Mouse (Mus musculus) embryonic facial prominence, embryonic 14.5 days (tissue): ENCODE data around the gene Calm1. TPM values are rescaled to one million over a fixed set of nuclear protein-coding genes. Genes with fewer than 3 reads are reported as not detected.
A peak's percentile ranks its signal among the peaks of the same experiment; 100 is the strongest.

Experiments used
- ATAC-seq: fragments of 200-750 bp; cut with Nextera tagmentation; 2 replicates; pipeline ENCODE4 v1.8.0; 2017; ENCODE audit warnings: low read depth, moderate number of reproducible peaks, moderate TSS enrichment
- DNase-seq: peaks from one replicate; pipeline ENCODE4 v3.0.0-alpha.2; 2015; ENCODE audit warnings: low spot score
- H3K27ac ChIP-seq: fragments of 300-500 bp; sonication (generic); replicated peaks from 2 replicates; pipeline ENCODE4 v1.5.1; 2014; ENCODE audit warnings: low read depth, mild to moderate bottlenecking, low read length, moderate library complexity
- H3K27me3 ChIP-seq: fragments of 300-500 bp; sonication (generic); replicated peaks from 2 replicates; pipeline ENCODE4 v1.6.1; 2014; ENCODE audit warnings: low read length; ENCODE audit not compliant: control insufficient read depth, insufficient read depth
- H3K36me3 ChIP-seq: fragments of 300-500 bp; sonication (generic); 2 replicates; pipeline ENCODE4 v1.6.1; 2014; ENCODE audit warnings: low read length, mixed read lengths; ENCODE audit not compliant: control insufficient read depth, insufficient read depth
- H3K4me1 ChIP-seq: fragments of 300-500 bp; sonication (generic); 2 replicates; pipeline ENCODE4 v1.6.1; 2014; ENCODE audit warnings: antibody characterized with exemption, low read length; ENCODE audit not compliant: control insufficient read depth, insufficient read depth
- H3K4me2 ChIP-seq: fragments of 300-500 bp; sonication (generic); 2 replicates; pipeline ENCODE4 v1.6.1; 2014; ENCODE audit warnings: low read depth, mild to moderate bottlenecking, low read length, moderate library complexity, mixed read lengths
- H3K4me3 ChIP-seq: fragments of 300-500 bp; sonication (generic); 2 replicates; pipeline ENCODE4 v1.5.1; 2014; ENCODE audit warnings: low read depth, mild to moderate bottlenecking, low read length
- H3K9ac ChIP-seq: fragments of 300-500 bp; sonication (generic); 2 replicates; pipeline ENCODE4 v1.6.1; 2014; ENCODE audit warnings: low read depth, mild to moderate bottlenecking, low read length, moderate library complexity, mixed read lengths
- H3K9me3 ChIP-seq: fragments of 300-500 bp; sonication (generic); 2 replicates; pipeline ENCODE4 v1.6.1; 2016; ENCODE audit warnings: low read length; ENCODE audit not compliant: control insufficient read depth
- WGBS: fragments of 180-500 bp; shearing (Covaris S2); extraction: QIAGEN DNeasy Blood & Tissue Kit; methylation state at CpG from one replicate; pipeline ENCODE4 v1.1.7; 2014; 5-methylcytosine and 5-hydroxymethylcytosine counted together
- polyA plus RNA-seq: library from polyadenylated mRNA; unstranded; fragments of >200 nt; fragmentation: Nextera tagmentation; extraction: Ambion mirVana; gene quantifications from 2 replicates; pipeline ENCODE4 v1.2.1, GENCODE M21; 2014

The Calm1 gene
- polyA plus RNA-seq, 1 experiment from 2014 or later: 1,440 TPM

- H3K27ac ChIP-seq: no peak overlapping the region
- H3K27me3 ChIP-seq: no peaks in the 10 kb centered on the region
- H3K36me3 ChIP-seq: no peaks in the 10 kb centered on the region
- no peaks in the 10 kb centered on the region for H3K4me1 ChIP-seq
- 0 out of 2 replicates have a peak, but pooled peaks cover 7% of the 10 kb centered on the region for H3K9me3 ChIP-seq
- no peak for ATAC-seq
- DNase-seq: no peak
- H3K4me3 ChIP-seq: no peak overlapping the region
- no peak overlapping the region for H3K4me2 ChIP-seq
- H3K9ac ChIP-seq: no peak overlapping the region
- 56% methylated on average over 5 of the region's 5 CpGs for WGBS
These were observed 36.2 kb downstream of the Calm1 start for GRCm38 (mm10) chr12:100235423-100235822.

GRCm38 (mm10) chr12:100239404-100239803, 40.2 kb downstream of the Calm1 start:
- Histone ChIP-seq H3K4me2 (no peak overlapping the region), H3K4me1 (no peaks in the 10 kb centered on the region), H3K36me3 (no peaks in the 10 kb centered on the region), H3K27ac (no peak overlapping the region), H3K9ac (no peak overlapping the region), H3K4me3 (no peak overlapping the region), H3K9me3 (no peaks in the 10 kb centered on the region), H3K27me3 (no peaks in the 10 kb centered on the region)
- DNase-seq (peak; percentile 69), ATAC-seq (peak; percentile 8; the same call in 1 of the 2 replicates)
- 65% methylated on average over 7 of the region's 7 CpGs for WGBS

- 73% methylated on average over 6 of the region's 6 CpGs for WGBS
- ATAC-seq (no peak), DNase-seq (peak; percentile 81)
- no peaks in the 10 kb centered on the region for H3K9me3 ChIP-seq
- no peak overlapping the region for H3K9ac ChIP-seq
- H3K36me3 ChIP-seq: no peaks in the 10 kb centered on the region
- no peak overlapping the region for H3K27ac ChIP-seq
- no peak overlapping the region for H3K4me3 ChIP-seq
- no peaks in the 10 kb centered on the region for H3K27me3 ChIP-seq
- H3K4me1 ChIP-seq: no peaks in the 10 kb centered on the region
- H3K4me2 ChIP-seq: no peak overlapping the region
These were observed 40.6 kb downstream of the Calm1 start for GRCm38 (mm10) chr12:100239807-100240206.

- no peak overlapping the region for H3K27ac ChIP-seq
These were observed 42.9 kb downstream of the Calm1 start for GRCm38 (mm10) chr12:100241911-100242796.

GRCm38 (mm10) chr12:100244580-100244979, 45.3 kb downstream of the Calm1 start:
- Histone ChIP-seq H3K36me3 (no peaks in the 10 kb centered on the region), H3K27ac (no peak overlapping the region), H3K4me3 (no peak overlapping the region), H3K27me3 (no peaks in the 10 kb centered on the region), H3K4me1 (no peaks in the 10 kb centered on the region), H3K9me3 (no peaks in the 10 kb centered on the region), H3K4me2 (no peak overlapping the region), H3K9ac (no peak overlapping the region)
- no peak; the same call in 1 of the 2 replicates for ATAC-seq
- WGBS: 37% methylated on average over 5 of the region's 5 CpGs
- DNase-seq: peak; percentile 48

More at GRCm38 (mm10) chr12:100241911-100242796, 42.9 kb downstream of the Calm1 start:
- DNase-seq (peak; percentile 95), ATAC-seq (peak; percentile 94)
- WGBS: 9% methylated on average over 22 of the region's 22 CpGs
- Histone ChIP-seq H3K9ac (peak overlapping the region; percentile 30; the same call in 1 of the 2 replicates), H3K4me2 (peak overlapping the region; percentile 50), H3K27me3 (no peaks in the 10 kb centered on the region), H3K4me1 (no peaks in the 10 kb centered on the region), H3K4me3 (peak overlapping the region; percentile 19), H3K36me3 (no peaks in the 10 kb centered on the region), H3K9me3 (no peaks in the 10 kb centered on the region)

GRCm38 (mm10) chr12:100249170-100249569, 49.9 kb downstream of the Calm1 start:
- no peak for ATAC-seq
- WGBS: 89% methylated on average over 7 of the region's 7 CpGs
- Histone ChIP-seq H3K27me3 (no peaks in the 10 kb centered on the region), H3K9ac (no peak overlapping the region), H3K36me3 (no peaks in the 10 kb centered on the region), H3K4me2 (no peak overlapping the region), H3K4me1 (no peaks in the 10 kb centered on the region), H3K27ac (no peak overlapping the region), H3K9me3 (no peaks in the 10 kb centered on the region), H3K4me3 (no peak overlapping the region)
- DNase-seq: no peak

- Histone ChIP-seq H3K9me3 (no peaks in the 10 kb centered on the region), H3K4me1 (no peaks in the 10 kb centered on the region), H3K36me3 (no peaks in the 10 kb centered on the region), H3K9ac (no peak overlapping the region), H3K27ac (no peak overlapping the region), H3K27me3 (no peaks in the 10 kb centered on the region), H3K4me3 (no peak overlapping the region), H3K4me2 (no peak overlapping the region)
- DNase-seq: no peak
- WGBS: 81% methylated on average over 4 of the region's 4 CpGs
- no peak for ATAC-seq
These were observed 55.2 kb downstream of the Calm1 start for GRCm38 (mm10) chr12:100254471-100254870.

GRCm38 (mm10) chr12:100255441-100255949, 56.3 kb downstream of the Calm1 start:
- no peak for DNase-seq
- Histone ChIP-seq H3K27me3 (no peaks in the 10 kb centered on the region), H3K27ac (no peak overlapping the region), H3K4me3 (no peak overlapping the region), H3K9me3 (no peaks in the 10 kb centered on the region), H3K4me2 (no peak overlapping the region), H3K4me1 (peaks cover 3% of the 10 kb centered on the region; the same call in 1 of the 2 replicates), H3K9ac (no peak overlapping the region), H3K36me3 (no peaks in the 10 kb centered on the region)
- WGBS: 83% methylated on average over 2 of the region's 2 CpGs
- no peak for ATAC-seq
